Mouse (Mus musculus): ENCODE measurements around the gene Phf23.
A peak's percentile ranks its signal among the peaks of the same experiment; 100 is the strongest.

DNA sequence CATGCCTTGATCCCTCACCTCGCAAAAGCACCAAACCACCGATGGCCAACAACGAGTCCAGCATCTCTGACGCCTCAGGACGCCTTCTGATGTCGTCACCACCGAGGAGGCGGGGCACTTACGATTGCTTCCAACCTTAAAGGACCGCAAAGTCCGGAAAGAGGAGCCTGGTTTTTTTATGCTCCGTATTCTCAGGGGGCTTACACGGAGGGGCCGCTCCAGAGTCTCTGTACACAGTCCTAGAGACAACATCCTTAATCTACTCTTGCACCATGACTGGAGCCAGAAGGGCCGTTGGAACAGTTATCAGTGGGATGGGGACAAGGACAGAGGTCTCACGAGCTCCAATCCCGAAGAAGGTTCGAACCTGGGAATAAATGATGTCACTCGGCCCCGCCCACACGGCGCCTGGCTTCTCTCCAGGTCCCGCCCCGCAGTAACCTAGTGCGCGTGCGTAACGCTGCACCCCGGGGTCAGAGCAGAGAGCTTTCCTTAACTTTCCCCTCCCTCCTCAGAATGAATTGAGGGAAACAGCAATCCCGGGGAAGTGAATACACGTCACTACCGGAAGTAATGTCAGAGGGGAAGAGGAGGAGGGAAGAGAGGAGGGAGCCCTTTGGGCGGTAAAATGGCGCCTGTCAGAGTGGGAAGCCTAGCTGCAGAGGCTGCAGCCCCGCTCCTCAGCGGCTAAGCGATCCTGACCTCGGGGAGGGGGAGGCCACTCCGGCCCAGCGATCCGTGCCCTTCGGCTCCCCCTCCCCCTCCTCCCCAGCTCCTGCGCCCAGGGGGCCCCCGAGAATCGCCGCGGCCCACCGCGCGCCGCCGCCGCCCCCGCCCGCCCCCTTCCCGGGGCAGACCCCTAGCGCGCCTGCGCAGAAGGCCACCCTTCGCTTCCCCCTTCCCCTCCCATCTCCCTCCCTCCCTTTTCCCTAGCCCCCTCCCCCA lies 15.1 kb upstream of the Phf23 start:
- TF ChIP-seq CTCF (IDR thresholded peaks at IDR 0.05; ENCODE audit: low read depth) (0 out of 2 replicates have a peak, but pooled peaks have one; percentile 12), EP300 (optimal IDR thresholded peaks at IDR 0.05) (peak; percentile 71)

Measured in stomach, postnatal 0 days (tissue).